Mouse (Mus musculus): Measurements from ENCODE around the gene Egfl8.

The Egfl8 gene

DNA sequence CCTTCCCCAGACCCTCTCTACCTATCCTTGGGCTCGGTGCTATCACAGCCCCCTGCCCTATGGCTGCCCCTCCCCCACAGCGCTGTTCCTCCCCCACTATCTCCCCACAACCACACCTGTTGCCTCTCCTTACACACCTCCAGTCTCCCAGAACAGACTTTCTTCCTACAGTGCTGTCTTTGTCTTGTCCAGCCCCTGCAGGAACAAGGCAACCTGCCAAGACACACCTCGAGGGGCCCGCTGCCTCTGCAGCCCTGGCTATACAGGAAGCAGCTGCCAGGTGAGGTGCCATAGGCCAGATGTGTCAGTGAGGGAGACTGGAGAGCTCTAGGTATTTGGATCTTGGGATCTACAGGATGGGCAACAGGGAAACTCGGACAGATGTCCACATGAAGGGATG lies 39.2 kb downstream of the Egfl8 start:
- no peak for DNase-seq (ENCODE audit: low read depth, low spot score)

DNA sequence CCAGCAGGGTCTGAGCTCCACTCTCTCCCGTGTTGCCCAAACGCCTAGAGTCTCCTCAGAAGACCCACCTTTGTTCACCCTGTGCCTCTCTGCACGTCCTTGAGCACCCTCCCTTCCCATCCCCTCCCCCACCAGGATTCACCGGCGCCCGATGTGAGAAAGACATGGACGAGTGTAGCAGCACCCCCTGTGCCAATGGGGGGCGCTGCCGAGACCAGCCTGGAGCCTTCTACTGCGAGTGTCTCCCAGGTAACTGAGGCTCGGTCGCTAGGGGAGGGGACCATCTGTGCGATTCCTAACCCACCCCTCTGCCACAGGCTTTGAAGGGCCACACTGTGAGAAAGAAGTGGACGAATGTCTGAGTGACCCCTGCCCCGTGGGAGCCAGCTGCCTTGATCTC lies 43.4 kb downstream of the Egfl8 start:
- DNase-seq (ENCODE audit: low read depth, low spot score), result no peak

DNA sequence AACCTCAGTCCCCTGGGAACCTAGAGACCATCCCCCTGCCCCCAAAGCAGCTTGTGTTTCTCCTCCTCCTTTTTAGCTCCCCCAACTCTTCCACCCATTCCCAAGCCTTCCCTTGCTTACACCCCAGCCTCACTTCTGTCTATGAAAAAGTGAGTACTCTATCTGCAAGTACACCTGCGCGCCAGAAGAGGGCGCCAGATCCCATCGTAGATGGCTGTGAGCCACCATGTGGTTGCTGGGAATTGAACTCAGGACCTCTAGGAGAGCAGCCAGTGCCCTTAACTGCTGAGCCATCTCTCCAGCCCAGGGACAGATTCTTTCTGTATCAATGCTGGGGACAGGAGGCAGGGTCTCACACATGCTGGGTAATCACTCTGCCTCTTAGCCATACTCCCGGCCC lies 43.9 kb downstream of the Egfl8 start:
- no peak for DNase-seq (ENCODE audit: low read depth, low spot score)

DNA sequence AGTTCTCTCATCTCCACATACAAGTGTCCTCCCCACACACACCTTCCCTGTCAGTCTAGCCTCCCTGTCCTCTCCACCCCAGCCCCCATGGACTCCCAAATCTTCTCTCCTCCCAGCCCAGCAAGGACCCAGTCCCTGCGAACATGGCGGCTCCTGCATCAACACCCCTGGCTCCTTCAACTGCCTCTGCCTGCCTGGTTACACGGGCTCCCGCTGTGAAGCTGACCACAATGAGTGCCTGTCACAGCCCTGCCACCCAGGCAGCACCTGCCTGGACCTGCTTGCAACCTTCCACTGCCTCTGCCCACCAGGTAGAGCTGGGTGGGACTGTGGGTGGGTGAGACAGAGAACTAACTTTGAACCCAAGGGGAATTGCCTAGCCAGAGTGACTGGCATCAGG lies 45.9 kb downstream of the Egfl8 start:
- no peak for DNase-seq (ENCODE audit: low read depth, low spot score)

DNA sequence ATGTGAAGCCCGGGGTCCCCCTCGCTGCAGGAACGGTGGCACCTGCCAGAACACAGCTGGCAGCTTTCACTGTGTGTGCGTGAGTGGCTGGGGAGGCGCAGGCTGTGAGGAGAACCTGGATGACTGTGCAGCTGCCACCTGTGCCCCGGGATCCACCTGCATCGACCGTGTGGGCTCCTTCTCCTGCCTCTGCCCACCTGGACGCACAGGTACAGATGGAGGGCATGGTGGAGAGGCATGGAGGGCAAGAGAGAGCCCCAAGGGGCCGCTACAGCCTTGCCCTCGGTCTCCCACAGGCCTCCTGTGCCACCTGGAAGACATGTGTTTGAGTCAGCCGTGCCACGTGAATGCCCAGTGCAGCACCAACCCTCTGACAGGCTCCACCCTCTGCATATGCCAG lies 47.4 kb downstream of the Egfl8 start:
- DNase-seq (ENCODE audit: low read depth, low spot score), result no peak

DNA sequence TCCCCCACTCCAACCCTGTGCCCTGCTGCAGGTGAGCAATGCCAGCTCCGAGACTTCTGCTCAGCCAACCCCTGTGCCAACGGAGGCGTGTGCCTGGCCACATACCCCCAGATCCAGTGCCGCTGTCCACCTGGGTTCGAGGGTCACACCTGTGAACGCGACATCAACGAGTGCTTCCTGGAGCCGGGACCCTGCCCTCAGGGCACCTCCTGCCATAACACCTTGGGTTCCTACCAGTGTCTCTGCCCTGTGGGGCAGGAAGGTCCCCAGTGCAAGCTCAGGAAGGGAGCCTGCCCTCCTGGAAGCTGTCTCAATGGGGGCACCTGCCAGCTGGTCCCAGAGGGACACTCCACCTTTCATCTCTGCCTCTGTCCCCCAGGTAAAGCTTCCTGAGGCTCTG lies 48.5 kb downstream of the Egfl8 start:
- no peak for DNase-seq (ENCODE audit: low read depth, low spot score)

DNA sequence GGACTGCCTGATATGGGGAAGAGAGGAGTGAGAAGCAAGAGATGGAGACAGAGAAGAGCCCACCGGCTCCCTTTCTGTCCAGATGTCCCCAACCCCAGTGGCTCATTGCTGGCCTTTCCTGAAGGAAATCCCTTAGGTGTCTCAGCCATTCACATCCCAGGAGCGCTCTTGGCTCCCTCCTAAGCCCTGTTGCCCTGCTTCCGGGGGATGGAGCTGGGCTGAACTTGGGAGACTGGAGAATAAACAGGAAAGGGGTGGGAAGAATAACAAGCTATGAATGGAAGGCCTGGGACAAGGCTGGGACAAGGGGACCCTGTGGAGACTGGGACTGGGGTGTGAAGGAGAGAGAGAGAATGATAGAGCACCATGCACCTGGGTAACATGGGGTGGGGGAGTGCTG lies 51.0 kb downstream of the Egfl8 start:
- DNase-seq (ENCODE audit: low read depth, low spot score), result no peak

DNA sequence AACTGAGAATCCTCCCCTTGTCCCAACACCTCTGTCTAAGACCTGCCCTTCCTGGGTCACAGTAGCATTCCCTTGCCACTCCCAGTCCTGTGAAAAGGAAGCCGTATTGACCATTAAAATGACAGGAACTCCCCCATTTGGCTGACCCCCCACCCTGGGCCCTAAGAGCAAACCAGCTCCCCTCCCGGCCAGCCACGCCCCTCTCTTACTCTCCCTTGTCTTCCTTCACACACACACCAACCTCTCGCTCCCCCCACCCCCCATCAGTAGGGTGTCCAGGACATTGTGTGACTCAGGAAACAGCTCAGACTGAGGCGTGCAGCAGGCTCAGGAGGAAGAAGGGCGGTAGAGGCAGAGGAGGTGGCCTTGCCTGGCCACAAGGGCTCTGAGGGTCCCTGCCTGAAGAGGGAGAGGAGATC lies 51.8 kb downstream of the Egfl8 start, which contains the start of gene Notch4:
Gene Notch4 (plus strand): TSS at position 266 of the 419 bp plus-strand sequence.
- DNase-seq (ENCODE audit: low read depth, low spot score), result no peak

DNA sequence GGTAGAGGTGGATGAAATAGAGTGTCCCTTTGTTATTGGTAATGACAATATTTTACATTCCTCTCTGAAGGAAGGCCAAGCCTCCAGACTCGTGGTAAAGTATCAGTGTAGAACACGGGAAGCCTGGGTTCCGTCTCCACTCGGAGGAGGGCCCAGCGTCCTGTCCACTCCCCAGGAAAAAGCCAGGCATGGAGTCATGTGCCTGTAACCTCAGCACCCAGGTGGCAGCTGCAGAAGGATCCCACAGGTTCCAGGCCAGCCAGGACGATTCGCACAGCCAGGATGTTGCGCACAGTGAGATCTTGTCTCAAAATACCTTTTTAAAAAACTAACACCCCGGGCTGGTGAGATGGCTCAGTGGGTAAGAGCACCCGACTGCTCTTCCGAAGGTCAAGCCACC lies 52.4 kb downstream of the Egfl8 start:
- no peak for DNase-seq (ENCODE audit: low read depth, low spot score)

Measured in embryo, embryonic 11.5 days (tissue).